Mouse (Mus musculus): Measurements from ENCODE around the gene Gvin1. TPM values are rescaled to one million over a fixed set of nuclear protein-coding genes. Genes with fewer than 3 reads are reported as not detected.
"Not testable (repeated sequence)": the region's sequence is repeated elsewhere in the genome, so short reads cannot be mapped to it uniquely, and the experiment has no call there.

Gvin1 gene
- 0.83 and 0.84 TPM in 2 replicates for polyA plus RNA-seq (2015; fragmentation: Nextera tagmentation; extraction: Ambion mirVana)

DNA sequence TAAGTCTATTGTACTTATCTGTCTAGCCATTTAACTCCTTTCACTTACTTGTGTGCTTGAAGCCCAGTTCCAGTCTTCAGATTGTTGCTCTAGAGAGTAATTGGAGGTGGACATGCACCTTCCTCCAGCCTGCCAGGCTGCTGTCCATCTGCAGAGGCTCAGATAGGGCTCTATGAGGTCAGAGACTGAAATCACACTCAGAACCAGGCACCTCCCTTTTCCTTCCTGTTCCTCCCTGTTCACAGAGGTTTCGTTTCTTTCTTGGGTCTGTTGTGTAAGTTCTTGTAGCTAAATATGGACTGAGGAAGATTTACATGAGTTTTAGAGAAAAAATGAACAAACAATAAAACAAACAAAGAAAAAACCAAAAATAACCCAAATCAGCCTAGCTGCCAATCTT lies at the start of gene Gvin1:
Gene Gvin1, minus strand, starts transcription at position 150 of the 400 bp plus-strand sequence.
- H3K4me2 ChIP-seq; H3K27me3 ChIP-seq; H3K36me3 ChIP-seq; H3K9ac ChIP-seq; ATAC-seq (replicated peaks; ENCODE audit: insufficient number of reproducible peaks, insufficient read depth, low FRiP score, low read depth); H3K9me3 ChIP-seq (replicated peaks); H3K27ac ChIP-seq; H3K4me1 ChIP-seq (replicated peaks); H3K4me3 ChIP-seq: not testable (repeated sequence)
- WGBS: 20% methylated on average over 1 of the region's 1 CpGs

DNA sequence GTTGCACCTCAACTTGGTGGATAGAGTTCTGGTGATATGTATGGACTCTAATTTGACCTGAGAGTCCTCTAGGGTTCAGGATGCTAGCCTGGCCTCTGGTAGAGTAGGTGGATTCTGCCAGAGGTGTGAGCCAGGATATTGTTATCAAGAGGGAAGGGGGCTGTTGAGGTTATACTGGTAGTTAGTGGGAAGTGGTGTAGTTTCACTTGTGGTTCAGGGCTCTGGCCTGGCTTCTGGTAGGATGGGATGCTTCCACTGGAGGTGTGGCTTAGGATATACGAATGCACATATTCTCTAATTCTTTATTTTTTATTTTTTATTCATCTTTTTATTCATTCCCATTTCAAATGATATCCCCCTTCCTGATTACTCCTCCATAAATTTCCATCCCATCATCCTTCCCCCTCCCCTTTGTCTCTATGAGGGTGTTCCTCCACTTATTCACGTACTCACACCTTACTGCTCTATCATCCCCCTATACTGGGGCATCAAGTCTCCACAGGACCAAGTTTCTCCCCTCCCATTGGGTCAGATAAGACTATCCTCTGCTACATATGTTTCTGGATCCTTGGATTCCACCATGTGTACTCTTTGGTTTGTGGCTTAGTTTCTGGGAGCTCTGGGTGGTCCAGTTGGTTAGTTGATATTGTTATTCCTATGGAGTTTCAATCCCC lies 36.9 kb upstream of the Gvin1 start:
- ATAC-seq (replicated peaks; ENCODE audit: insufficient number of reproducible peaks, insufficient read depth, low FRiP score, low read depth): no peak

DNA sequence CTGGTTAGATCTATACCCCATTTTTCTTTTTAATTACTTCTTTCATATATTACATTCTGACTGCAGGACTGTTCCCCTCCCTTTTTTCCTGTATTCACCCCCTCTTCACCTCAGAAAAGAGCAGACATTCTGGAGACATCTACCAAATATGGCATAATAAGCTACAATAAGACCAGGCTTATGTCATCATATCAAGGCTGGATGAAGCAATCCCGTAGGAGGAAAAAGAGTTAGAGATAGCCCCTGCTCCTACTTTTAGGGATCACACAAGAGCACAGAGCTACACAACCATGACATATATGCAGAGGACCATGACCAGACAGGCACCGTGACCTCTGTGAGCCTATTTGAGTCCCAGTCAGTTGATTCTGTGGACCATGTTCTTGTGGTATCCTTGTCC lies 33.8 kb upstream of the Gvin1 start:
- no peak for ATAC-seq (replicated peaks; ENCODE audit: insufficient number of reproducible peaks, insufficient read depth, low FRiP score, low read depth)
- no peak overlapping the region for H3K9ac ChIP-seq
- H3K4me3 ChIP-seq: no peak overlapping the region
- H3K9me3 ChIP-seq (replicated peaks): peaks cover 6% of the 10 kb centered on the region; the same call in 1 of the 2 replicates
- H3K27ac ChIP-seq: no peak overlapping the region
- WGBS: 74% methylated on average over 2 of the region's 2 CpGs
- no peaks in the 10 kb centered on the region for H3K4me1 ChIP-seq (replicated peaks)
- H3K36me3 ChIP-seq: no peaks in the 10 kb centered on the region
- H3K27me3 ChIP-seq: no peaks in the 10 kb centered on the region
- no peak overlapping the region for H3K4me2 ChIP-seq

More for the DNA sequence above, 36.9 kb upstream of the Gvin1 start:
- Histone ChIP-seq H3K36me3 (no peaks in the 10 kb centered on the region), H3K4me2 (no peak overlapping the region), H3K4me3 (no peak overlapping the region), H3K9me3 (replicated peaks) (peaks cover 6% of the 10 kb centered on the region; the same call in 1 of the 2 replicates), H3K4me1 (replicated peaks) (no peaks in the 10 kb centered on the region), H3K27ac (no peak overlapping the region), H3K27me3 (no peaks in the 10 kb centered on the region), H3K9ac (no peak overlapping the region)
- WGBS: 73% methylated on average over 2 of the region's 2 CpGs

DNA sequence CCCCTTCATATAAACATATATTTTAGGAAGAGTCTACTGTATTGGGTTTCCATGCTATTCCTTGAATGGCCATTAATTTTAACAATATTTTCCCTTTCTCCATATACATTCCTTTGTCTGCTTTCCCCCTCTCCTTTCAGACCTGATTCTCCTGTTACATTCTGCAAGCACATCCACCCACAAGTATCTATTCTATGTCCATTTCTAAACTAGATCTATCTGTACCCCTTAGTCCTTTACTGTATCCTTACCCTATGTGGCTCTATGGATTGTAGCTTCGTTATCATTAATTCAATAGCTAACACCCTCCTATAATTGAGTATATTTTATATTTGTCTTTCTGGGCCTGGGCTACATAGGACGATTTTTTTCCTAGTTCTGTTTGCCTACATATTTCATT lies 33.1 kb upstream of the Gvin1 start:
- Histone ChIP-seq H3K4me3 (no peak overlapping the region), H3K36me3 (no peaks in the 10 kb centered on the region), H3K4me1 (replicated peaks) (no peaks in the 10 kb centered on the region), H3K27me3 (no peaks in the 10 kb centered on the region), H3K4me2 (no peak overlapping the region), H3K9ac (no peak overlapping the region), H3K9me3 (replicated peaks) (peaks cover 6% of the 10 kb centered on the region; the same call in 1 of the 2 replicates), H3K27ac (no peak overlapping the region)
- ATAC-seq (replicated peaks; ENCODE audit: insufficient number of reproducible peaks, insufficient read depth, low FRiP score, low read depth): no peak
- 60% methylated on average over 2 of the region's 2 CpGs for WGBS

DNA sequence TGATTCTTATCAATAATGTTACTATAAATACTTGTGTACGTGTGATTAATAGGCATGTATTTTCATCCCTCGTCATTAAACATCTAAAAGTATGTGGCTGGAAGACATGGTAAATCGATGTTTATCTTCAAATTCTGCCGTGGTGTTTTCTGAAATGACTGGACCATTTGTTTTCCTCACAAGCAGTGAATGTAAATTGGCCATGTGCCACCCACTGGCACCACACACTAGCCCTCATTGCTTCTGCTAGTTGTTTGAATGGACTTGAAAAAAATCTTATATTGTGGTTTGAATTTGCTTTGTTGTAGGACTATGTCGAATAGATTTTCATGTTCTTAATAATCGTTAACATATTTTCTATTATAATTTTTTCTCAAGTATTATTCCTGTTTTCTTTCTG lies 30.5 kb upstream of the Gvin1 start:
- H3K4me3 ChIP-seq: no peak overlapping the region
- H3K36me3 ChIP-seq: no peaks in the 10 kb centered on the region
- no peak overlapping the region for H3K4me2 ChIP-seq
- no peak overlapping the region for H3K9ac ChIP-seq
- ATAC-seq (replicated peaks; ENCODE audit: insufficient number of reproducible peaks, insufficient read depth, low FRiP score, low read depth): no peak
- WGBS: 72% methylated on average over 6 of the region's 6 CpGs
- H3K9me3 ChIP-seq (replicated peaks): 0 out of 2 replicates have a peak, but pooled peaks cover 3% of the 10 kb centered on the region
- no peak overlapping the region for H3K27ac ChIP-seq
- H3K4me1 ChIP-seq (replicated peaks): no peaks in the 10 kb centered on the region
- no peaks in the 10 kb centered on the region for H3K27me3 ChIP-seq

DNA sequence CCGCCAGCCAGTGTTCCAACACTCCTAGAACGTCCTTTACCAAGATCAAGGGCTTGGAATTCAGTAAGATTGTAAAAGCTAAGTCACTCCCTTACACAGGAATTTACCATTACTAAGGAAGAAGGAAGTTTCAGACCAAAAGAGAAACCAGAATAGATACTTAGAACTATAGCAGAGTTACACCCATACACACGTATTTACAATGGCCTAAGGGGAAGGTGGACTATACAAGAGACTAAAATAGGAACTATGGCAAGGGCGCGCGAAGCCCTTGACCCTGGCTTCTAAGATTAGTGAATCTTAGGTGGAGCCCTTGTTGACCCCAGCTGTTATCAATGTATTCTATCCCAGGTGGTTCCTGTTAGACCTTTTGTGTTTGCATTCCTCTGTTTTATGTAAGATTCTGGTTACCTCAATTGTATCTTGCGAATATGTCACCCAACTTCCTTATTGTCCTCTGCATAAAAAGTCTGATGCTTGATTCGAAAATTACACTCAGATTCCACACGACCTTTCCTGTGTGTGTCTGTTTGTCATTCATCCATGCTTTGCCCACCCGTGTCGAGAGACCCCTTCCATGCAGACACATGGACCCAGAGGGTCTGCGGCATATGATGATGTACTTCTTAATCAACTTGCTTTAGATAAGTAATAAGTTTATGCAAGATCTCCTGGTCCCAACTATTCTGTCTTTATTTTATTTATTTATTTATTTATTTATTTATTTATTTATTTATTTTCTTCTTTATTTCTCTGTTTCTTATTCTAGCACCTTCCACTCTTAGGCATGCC lies 25.6 kb upstream of the Gvin1 start:
- H3K4me3 ChIP-seq; ATAC-seq (replicated peaks; ENCODE audit: insufficient number of reproducible peaks, insufficient read depth, low FRiP score, low read depth); H3K36me3 ChIP-seq; H3K4me2 ChIP-seq; H3K9ac ChIP-seq; H3K9me3 ChIP-seq (replicated peaks); H3K4me1 ChIP-seq (replicated peaks); H3K27me3 ChIP-seq; H3K27ac ChIP-seq: not testable (repeated sequence)
- 83% methylated on average over 12 of the region's 12 CpGs for WGBS

DNA sequence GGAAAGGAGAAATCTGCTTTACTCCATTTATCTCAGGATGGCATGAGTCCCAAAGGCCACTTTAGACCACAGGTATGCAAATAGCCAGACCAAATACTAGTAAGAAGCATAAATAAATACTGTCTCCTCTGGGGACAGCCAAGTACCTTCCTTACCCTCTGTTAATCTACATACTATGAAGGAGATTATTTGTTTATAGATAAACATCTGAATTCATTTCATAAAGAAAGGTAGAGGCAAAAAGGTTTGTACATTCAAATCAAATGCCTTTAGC lies 22.0 kb upstream of the Gvin1 start:
- Histone ChIP-seq H3K27ac (peak overlapping the region; percentile 20; the same call in 1 of the 2 replicates), H3K9ac (no peak overlapping the region), H3K36me3 (no peaks in the 10 kb centered on the region), H3K4me2 (no peak overlapping the region), H3K4me3 (no peak overlapping the region), H3K4me1 (replicated peaks) (no peaks in the 10 kb centered on the region), H3K9me3 (replicated peaks) (0 out of 2 replicates have a peak, but pooled peaks cover 3% of the 10 kb centered on the region), H3K27me3 (no peaks in the 10 kb centered on the region)
- no peak for ATAC-seq (replicated peaks; ENCODE audit: insufficient number of reproducible peaks, insufficient read depth, low FRiP score, low read depth)

DNA sequence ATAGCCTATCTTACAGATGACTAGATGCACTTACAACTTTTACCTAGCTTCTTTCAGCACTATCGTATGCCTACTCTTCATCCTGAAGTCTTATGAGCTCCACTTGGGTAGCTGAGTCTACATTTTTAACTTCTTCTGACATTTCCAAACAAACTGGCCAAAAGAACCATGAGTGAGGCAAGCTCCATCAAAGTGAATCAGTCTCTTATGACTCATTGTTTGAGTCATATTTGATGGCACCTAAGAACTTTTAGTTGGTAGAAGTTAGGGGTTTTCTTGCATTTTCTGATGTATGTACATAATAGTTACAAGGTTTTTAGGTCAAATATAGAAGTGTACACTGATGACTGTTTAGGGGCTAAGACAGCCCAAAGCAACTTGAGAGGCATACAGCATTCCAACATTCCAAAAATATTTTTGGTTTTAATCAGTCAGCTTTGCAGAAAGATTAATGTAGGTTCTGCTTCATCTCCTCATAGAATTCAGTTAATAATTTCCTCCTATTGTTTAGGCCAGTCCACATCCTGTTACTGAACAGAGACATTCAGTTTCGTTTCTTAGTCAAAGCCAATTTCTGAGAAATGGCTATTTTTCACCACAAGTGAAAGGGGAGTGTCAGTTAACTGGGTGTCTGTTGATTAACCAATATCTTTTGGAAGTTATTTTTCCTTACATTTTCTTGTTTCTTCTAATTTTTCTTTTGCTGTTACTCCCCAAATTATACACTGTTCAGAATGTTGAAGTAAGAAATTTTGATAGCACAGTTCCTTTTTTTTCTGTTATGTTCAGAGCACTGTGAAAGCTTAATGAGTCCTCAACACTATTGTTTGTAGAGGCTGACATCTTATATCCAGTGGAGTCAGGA lies 21.4 kb upstream of the Gvin1 start:
- 0 out of 2 replicates have a peak, but pooled peaks cover under 1% of the 10 kb centered on the region for H3K9me3 ChIP-seq (replicated peaks)
- no peak overlapping the region for H3K9ac ChIP-seq
- no peaks in the 10 kb centered on the region for H3K27me3 ChIP-seq
- H3K27ac ChIP-seq: peak overlapping the region; percentile 20; the same call in 1 of the 2 replicates
- no peak overlapping the region for H3K4me3 ChIP-seq
- 51% methylated on average over 2 of the region's 2 CpGs for WGBS
- no peaks in the 10 kb centered on the region for H3K36me3 ChIP-seq
- no peak overlapping the region for H3K4me2 ChIP-seq
- H3K4me1 ChIP-seq (replicated peaks): no peaks in the 10 kb centered on the region
- no peak; the same call in 1 of the 2 replicates for ATAC-seq (replicated peaks; ENCODE audit: insufficient number of reproducible peaks, insufficient read depth, low FRiP score, low read depth)

DNA sequence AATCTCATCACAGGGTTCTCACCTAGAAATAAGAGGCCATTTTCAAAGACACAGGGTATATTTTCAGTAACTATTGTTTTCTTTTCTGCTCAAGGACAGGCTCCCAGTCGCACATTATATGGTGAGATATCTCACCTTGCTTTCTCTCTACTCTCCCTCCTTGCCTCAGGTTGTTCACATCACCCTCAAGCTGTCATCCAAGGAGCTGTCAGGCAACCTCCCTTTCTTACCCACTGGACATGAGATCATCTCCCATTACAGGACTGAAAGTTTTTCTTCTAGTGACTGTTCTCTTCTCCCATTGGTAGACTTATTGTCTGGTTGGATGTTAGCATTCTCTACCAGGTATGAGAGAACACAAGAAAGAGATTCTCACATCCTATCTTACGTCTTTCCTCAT lies 20.5 kb upstream of the Gvin1 start:
- Histone ChIP-seq H3K9ac (no peak overlapping the region), H3K27me3 (no peaks in the 10 kb centered on the region), H3K9me3 (replicated peaks) (no peaks in the 10 kb centered on the region), H3K4me2 (no peak overlapping the region), H3K4me3 (no peak overlapping the region), H3K36me3 (no peaks in the 10 kb centered on the region), H3K27ac (no peak overlapping the region), H3K4me1 (replicated peaks) (no peaks in the 10 kb centered on the region)
- ATAC-seq (replicated peaks; ENCODE audit: insufficient number of reproducible peaks, insufficient read depth, low FRiP score, low read depth): no peak
- 60% methylated on average over 2 of the region's 2 CpGs for WGBS

DNA sequence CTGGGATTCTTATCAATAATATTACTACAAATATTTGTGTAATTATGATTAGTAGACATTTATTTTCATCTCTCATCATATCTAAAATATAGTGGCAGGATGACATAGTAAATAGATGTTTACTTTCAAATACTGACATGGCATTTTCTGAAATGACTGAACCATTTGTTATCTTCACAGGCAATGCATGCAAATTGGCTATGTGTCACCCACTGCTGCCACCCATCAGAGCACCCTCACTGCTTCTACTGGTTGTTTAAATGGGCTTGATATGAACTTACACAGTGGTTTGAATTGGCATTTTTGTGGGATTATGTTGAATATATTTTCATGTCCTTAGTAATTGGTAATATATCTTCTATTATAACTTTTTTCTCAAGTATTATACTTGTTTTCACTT lies 784 bp upstream of the Gvin1 start:
- H3K9me3 ChIP-seq (replicated peaks); ATAC-seq (replicated peaks; ENCODE audit: insufficient number of reproducible peaks, insufficient read depth, low FRiP score, low read depth); H3K36me3 ChIP-seq; H3K9ac ChIP-seq; H3K4me2 ChIP-seq; H3K27me3 ChIP-seq; H3K4me1 ChIP-seq (replicated peaks); H3K27ac ChIP-seq; H3K4me3 ChIP-seq: not testable (repeated sequence)

DNA sequence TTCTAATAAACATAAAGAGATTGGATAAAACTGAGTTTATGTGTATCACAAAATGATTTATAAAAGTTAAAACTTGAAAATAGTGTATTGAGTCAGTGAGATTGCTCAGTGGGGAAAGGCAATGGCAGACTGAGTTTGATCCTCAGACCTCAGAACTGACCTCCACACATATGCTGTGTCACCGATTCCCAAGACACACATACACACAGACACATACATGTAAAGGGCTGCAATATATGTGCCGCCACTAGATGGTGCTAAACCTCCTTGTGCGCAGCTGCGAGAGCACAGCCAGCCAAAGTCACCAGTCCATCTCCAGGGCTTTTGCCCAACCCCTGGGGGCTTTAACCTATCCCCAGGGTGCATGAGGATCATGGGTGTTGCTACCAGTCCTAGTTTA lies 1.4 kb downstream of the Gvin1 start:
- H3K4me1 ChIP-seq (replicated peaks); H3K9me3 ChIP-seq (replicated peaks); H3K4me2 ChIP-seq; H3K4me3 ChIP-seq; H3K9ac ChIP-seq; H3K27ac ChIP-seq; H3K36me3 ChIP-seq; H3K27me3 ChIP-seq: not testable (repeated sequence)
- 0 out of 2 replicates have a peak, but pooled peaks have one; percentile 43 for ATAC-seq (replicated peaks; ENCODE audit: insufficient number of reproducible peaks, insufficient read depth, low FRiP score, low read depth)
- WGBS: no CpG with 5 or more reads among the region's 4 CpGs
